Mouse (Mus musculus) liver, postnatal 0 days (tissue): Measurements from ENCODE around the gene Usf2.

Source experiments
- CTCF ChIP-seq: sonication (generic); IDR thresholded peaks from 2 replicates; pipeline ENCODE4 v1.5.1; 2016; ENCODE audit warnings: antibody characterized with exemption, low read depth
- EP300 ChIP-seq: IDR thresholded peaks from 2 replicates; pipeline ENCODE4 v1.6.1; 2016; ENCODE audit warnings: antibody characterized with exemption, low read depth, mild to moderate bottlenecking

- peak; percentile 70 for TF ChIP-seq CTCF
- TF ChIP-seq EP300, result no peak
These were observed 52.6 kb downstream of the Usf2 start for GRCm38 (mm10) chr7:30904042-30904441.
